Mouse (Mus musculus) lung, postnatal 0 days (tissue): ENCODE results near the gene Tmem231. TPM values are rescaled to one million over a fixed set of nuclear protein-coding genes. Genes with fewer than 3 reads are reported as not detected.

ENCODE experiments used
- ATAC-seq: fragments of 200-750 bp; cut with Nextera tagmentation; 2 replicates; pipeline ENCODE4 v1.8.0; 2017; ENCODE audit warnings: moderate library complexity
- DNase-seq: peaks from one replicate; pipeline ENCODE4 v3.0.0-alpha.2; 2016; ENCODE audit warnings: low spot score
- H3K27ac ChIP-seq: fragments of 300-500 bp; sonication (generic); 2 replicates; pipeline ENCODE4 v1.5.1; 2014; ENCODE audit warnings: antibody characterized with exemption, mild to moderate bottlenecking, low read length, mixed read lengths
- H3K27me3 ChIP-seq: fragments of 300-500 bp; sonication (generic); replicated peaks from 2 replicates; pipeline ENCODE4 v1.6.1; 2014; ENCODE audit warnings: low read length, mixed read lengths; ENCODE audit not compliant: insufficient read depth
- H3K36me3 ChIP-seq: fragments of 300-500 bp; sonication (generic); 2 replicates; pipeline ENCODE4 v1.6.1; 2014; ENCODE audit warnings: low read length, mixed read lengths; ENCODE audit not compliant: insufficient read depth
- H3K4me1 ChIP-seq: fragments of 300-500 bp; sonication (generic); 2 replicates; pipeline ENCODE4 v1.6.1; 2014; ENCODE audit warnings: antibody characterized with exemption, low read depth, low read length, mixed read lengths; ENCODE audit not compliant: insufficient read depth
- H3K4me2 ChIP-seq: fragments of 300-500 bp; sonication (generic); replicated peaks from 2 replicates; pipeline ENCODE4 v1.6.1; 2014; ENCODE audit warnings: low read depth, mild to moderate bottlenecking, low read length, moderate library complexity, mixed read lengths
- H3K4me3 ChIP-seq: fragments of 300-500 bp; sonication (generic); 2 replicates; pipeline ENCODE4 v1.5.1; 2014; ENCODE audit warnings: low read depth, low read length
- H3K9ac ChIP-seq: fragments of 300-500 bp; sonication (generic); replicated peaks from 2 replicates; pipeline ENCODE4 v1.6.1; 2014; ENCODE audit warnings: low read depth, mild to moderate bottlenecking
- H3K9me3 ChIP-seq: fragments of 300-500 bp; sonication (generic); 2 replicates; pipeline ENCODE4 v1.6.1; 2016; ENCODE audit warnings: low read length, mixed read lengths
- CTCF ChIP-seq: IDR thresholded peaks from 2 replicates; pipeline ENCODE4 v1.5.1; 2016; ENCODE audit warnings: antibody characterized with exemption, mild to moderate bottlenecking
- EP300 ChIP-seq: IDR thresholded peaks from 2 replicates; pipeline ENCODE4 v1.6.1; 2016; ENCODE audit warnings: antibody characterized with exemption, mild to moderate bottlenecking, control low read depth
- whole genome bisulfite sequencing: fragments of 180-500 bp; shearing (Covaris S2); extraction: QIAGEN DNeasy Blood & Tissue Kit; methylation state at CpG from one replicate; pipeline ENCODE4 v1.1.7; 2014; 5-methylcytosine and 5-hydroxymethylcytosine counted together
- polyA plus RNA-seq: library from polyadenylated mRNA; unstranded; fragments of >200 nt; fragmentation: Nextera tagmentation; extraction: Ambion mirVana; gene quantifications from 2 replicates; pipeline ENCODE4 v1.2.1, GENCODE M21; 2015

Tmem231 gene
- 5.6 and 5.9 TPM in 2 replicates for polyA plus RNA-seq

DNA sequence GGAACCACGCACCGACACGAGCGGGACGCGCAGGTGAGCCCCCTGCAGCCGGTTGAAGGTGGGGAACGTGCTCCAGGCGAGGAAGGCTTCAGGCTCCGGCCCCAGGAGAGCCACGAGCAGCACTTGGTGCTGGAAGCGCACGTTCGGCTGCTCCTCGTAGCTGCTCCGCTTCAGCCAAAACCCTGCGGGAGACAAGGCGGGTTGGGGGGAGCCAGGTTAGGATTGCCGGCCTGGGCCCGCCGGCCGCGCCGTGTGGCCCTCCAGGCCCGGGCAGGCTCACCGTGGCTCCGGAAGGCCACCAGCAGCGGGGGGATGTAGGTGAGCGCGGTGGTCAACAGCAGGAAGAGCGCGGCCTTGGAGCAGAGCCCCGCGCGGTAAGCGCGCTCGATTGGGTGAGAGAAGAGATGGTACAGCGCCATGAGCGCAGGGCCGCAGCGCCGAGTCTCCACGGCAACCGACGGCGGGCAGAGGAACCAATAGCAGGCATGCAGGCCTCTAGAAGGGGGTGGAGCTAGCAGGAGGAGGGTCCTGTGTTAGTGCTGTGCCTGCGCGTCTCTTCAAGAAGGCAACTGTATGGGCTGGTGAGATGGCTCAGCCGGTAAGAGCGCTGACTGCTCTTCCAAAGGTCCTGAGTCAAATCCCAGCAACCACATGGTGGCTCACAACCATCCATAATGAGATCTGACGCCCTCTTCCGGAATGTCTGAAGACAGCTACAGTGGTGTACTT is at the start of gene Tmem231:
Tmem231 (minus strand) TSS at position 534 of the 729 bp plus-strand sequence.
- under 1% methylated on average over 53 of the region's 53 CpGs for WGBS
- TF ChIP-seq CTCF (no peak; the same call in 1 of the 2 replicates), EP300 (no peak)
- Histone ChIP-seq H3K9me3 (no peaks in the 10 kb centered on the region), H3K9ac (0 out of 2 replicates have a peak within 1 kb of the TSS, but pooled peaks have one; percentile 34), H3K4me1 (peaks cover 5% of the 10 kb centered on the region; the same call in 1 of the 2 replicates), H3K36me3 (no peaks in the 10 kb centered on the region), H3K27me3 (no peaks in the 10 kb centered on the region), H3K4me3 (peak within 1 kb of the TSS; percentile 57), H3K4me2 (peak within 1 kb of the TSS; percentile 95), H3K27ac (0 out of 2 replicates have a peak within 1 kb of the TSS, but pooled peaks have one; percentile 5)
- DNase-seq = peak; percentile 97
- peak; percentile 99 for ATAC-seq

DNA sequence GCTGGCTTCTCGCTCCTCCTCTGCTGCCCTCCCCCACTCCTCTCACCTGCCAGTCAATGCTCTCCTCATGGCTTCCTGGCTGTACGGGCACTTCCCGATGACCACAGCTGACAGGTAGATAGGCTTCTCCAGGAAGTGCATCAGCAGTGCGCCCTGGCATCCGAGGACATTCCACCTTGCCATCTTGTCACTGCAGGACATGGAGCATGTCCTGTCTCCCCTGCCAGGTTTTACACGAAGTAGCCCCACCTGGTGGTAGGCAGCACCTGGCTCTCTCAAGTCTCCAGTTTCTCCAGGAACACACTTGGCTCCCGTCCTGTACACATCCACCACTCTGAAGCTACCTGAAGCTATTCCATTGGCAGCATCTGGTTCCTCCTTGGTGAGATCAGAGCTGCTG is 48.4 kb upstream of the Tmem231 start:
- no peaks in the 10 kb centered on the region for H3K27me3 ChIP-seq
- no peak for ATAC-seq
- H3K4me3 ChIP-seq = no peak overlapping the region
- TF ChIP-seq CTCF = peak; percentile 55
- no peak for TF ChIP-seq EP300
- H3K9ac ChIP-seq = no peak overlapping the region
- no peaks in the 10 kb centered on the region for H3K9me3 ChIP-seq
- no peaks in the 10 kb centered on the region for H3K36me3 ChIP-seq
- DNase-seq = peak; percentile 26
- H3K4me2 ChIP-seq = no peak overlapping the region
- 63% methylated on average over 7 of the region's 7 CpGs for WGBS
- no peak overlapping the region for H3K27ac ChIP-seq
- no peaks in the 10 kb centered on the region for H3K4me1 ChIP-seq

GRCm38 (mm10) chr8:111978147-111978546 is 44.5 kb upstream of the Tmem231 start:
- no peaks in the 10 kb centered on the region for H3K9me3 ChIP-seq
- no peak for DNase-seq
- no peak overlapping the region for H3K4me3 ChIP-seq
- H3K27ac ChIP-seq = no peak overlapping the region
- TF ChIP-seq EP300 (no peak), CTCF (no peak)
- no peaks in the 10 kb centered on the region for H3K4me1 ChIP-seq
- H3K36me3 ChIP-seq = no peaks in the 10 kb centered on the region
- no peaks in the 10 kb centered on the region for H3K27me3 ChIP-seq
- 65% methylated on average over 10 of the region's 10 CpGs for WGBS
- no peak overlapping the region for H3K4me2 ChIP-seq
- no peak for ATAC-seq
- H3K9ac ChIP-seq = no peak overlapping the region

- Histone ChIP-seq H3K4me3 (no peak overlapping the region), H3K27ac (no peak overlapping the region), H3K4me1 (no peaks in the 10 kb centered on the region), H3K36me3 (no peaks in the 10 kb centered on the region), H3K27me3 (no peaks in the 10 kb centered on the region), H3K9me3 (no peaks in the 10 kb centered on the region), H3K4me2 (no peak overlapping the region), H3K9ac (no peak overlapping the region)
- TF ChIP-seq EP300 (no peak), CTCF (no peak)
- DNase-seq (no peak), ATAC-seq (no peak)
- WGBS = 77% methylated on average over 2 of the region's 2 CpGs
These were observed 42.6 kb upstream of the Tmem231 start for GRCm38 (mm10) chr8:111976326-111976725.

GRCm38 (mm10) chr8:111975706-111976105 is 42.0 kb upstream of the Tmem231 start:
- no peak overlapping the region for H3K4me3 ChIP-seq
- H3K36me3 ChIP-seq = no peaks in the 10 kb centered on the region
- ATAC-seq = no peak

DNA sequence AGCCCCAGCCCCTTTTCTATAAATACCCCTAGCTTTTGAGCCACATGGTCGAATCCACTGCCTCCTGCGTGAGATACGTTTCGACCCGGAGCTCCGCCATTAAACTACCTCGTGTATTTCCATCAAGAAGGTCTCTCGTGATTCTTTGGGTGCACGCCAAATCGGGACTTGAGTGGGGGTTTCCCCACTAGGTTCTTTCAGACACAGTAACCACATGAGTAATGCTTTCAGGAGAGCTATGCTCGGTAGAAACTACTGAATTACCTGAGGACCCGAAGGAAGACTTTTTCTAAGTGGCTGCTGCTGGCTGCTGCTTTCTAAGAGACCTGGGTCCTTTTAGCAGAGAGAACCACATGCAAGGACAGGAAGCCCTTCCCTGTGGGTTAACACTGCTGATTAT is 40.5 kb upstream of the Tmem231 start:
- H3K9me3 ChIP-seq = no peaks in the 10 kb centered on the region
- no peaks in the 10 kb centered on the region for H3K4me1 ChIP-seq
- DNase-seq (no peak), ATAC-seq (no peak)
- H3K9ac ChIP-seq = no peak overlapping the region
- no peak overlapping the region for H3K4me2 ChIP-seq
- no peaks in the 10 kb centered on the region for H3K36me3 ChIP-seq
- H3K27me3 ChIP-seq = no peaks in the 10 kb centered on the region
- WGBS = 93% methylated on average over 12 of the region's 12 CpGs
- no peak overlapping the region for H3K27ac ChIP-seq
- no peak for TF ChIP-seq EP300
- no peak overlapping the region for H3K4me3 ChIP-seq

More at GRCm38 (mm10) chr8:111975706-111976105, 42.0 kb upstream of the Tmem231 start:
- DNase-seq = no peak
- no peaks in the 10 kb centered on the region for H3K27me3 ChIP-seq
- WGBS = 96% methylated on average over 2 of the region's 2 CpGs
- no peaks in the 10 kb centered on the region for H3K4me1 ChIP-seq
- no peak overlapping the region for H3K4me2 ChIP-seq
- H3K9ac ChIP-seq = no peak overlapping the region
- TF ChIP-seq CTCF (no peak), EP300 (no peak)
- no peaks in the 10 kb centered on the region for H3K9me3 ChIP-seq
- no peak overlapping the region for H3K27ac ChIP-seq
